Mouse (Mus musculus) kidney, adult 11 months (tissue): ENCODE data around the gene Tmem236.

Experiments
- DNase-seq: peaks from one replicate; pipeline ENCODE4 v3.0.0; 2022

Gene Tmem236

DNA sequence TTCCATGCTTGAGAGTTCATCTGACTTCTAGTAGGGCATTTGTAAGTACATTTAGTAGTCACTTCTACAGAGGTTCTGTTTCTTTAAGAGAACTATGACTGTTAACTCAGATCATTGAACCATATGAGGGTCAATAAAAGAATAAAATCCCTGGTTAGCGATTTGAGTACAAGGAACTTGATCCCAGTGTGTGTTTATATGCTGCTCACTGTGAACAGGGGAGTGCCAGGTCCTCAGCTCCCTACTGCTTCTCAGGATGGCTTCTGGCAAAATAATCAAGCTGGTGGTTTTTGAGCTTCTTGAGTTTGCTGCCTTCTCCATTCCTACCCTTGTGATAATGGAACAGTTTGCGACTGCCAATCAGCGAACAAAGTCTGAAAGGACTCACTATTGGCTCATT lies at the start of gene Tmem236:
TSS of gene Tmem236 (plus strand) at position 190 of the 400 bp plus-strand sequence.
- DNase-seq, result no peak

DNA sequence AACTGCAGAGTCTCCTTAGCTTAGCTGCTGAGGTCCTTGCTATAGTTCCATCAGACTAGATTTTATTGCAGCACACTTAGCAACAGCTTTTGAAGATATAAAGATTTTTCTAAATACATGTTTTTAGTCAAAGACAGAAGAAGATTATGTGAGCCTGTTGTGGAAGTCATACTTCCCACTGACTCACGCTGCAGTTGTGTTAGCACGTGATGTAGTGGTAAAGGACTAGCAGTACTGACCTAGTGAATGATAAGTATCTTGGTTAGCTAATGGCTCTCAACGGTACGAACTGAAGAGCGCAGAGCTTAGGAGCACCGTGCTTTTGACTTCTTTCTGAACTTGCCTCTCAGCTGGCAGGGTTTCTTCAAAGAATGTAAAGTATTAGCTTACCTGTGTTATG lies 47.9 kb upstream of the Tmem236 start:
- no peak for DNase-seq

DNA sequence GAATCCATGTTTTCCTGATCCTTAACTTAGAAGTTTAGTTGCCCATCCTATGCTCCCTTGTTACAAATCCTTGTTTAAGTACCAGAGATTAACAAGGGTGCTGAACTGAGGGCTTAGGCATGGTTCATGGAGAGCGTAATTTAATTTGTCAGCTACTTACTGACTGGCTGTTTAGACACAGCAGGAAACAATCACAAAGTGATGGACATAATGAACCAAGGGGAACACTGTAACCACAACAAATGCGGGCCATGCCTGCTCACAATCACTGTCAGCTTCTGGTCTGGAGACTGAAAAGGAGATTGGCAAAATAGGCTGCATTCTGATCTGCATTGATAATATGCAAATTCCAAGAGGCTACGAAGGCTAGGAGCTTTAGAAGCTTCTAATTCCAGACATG lies 46.7 kb upstream of the Tmem236 start:
- no peak for DNase-seq

DNA sequence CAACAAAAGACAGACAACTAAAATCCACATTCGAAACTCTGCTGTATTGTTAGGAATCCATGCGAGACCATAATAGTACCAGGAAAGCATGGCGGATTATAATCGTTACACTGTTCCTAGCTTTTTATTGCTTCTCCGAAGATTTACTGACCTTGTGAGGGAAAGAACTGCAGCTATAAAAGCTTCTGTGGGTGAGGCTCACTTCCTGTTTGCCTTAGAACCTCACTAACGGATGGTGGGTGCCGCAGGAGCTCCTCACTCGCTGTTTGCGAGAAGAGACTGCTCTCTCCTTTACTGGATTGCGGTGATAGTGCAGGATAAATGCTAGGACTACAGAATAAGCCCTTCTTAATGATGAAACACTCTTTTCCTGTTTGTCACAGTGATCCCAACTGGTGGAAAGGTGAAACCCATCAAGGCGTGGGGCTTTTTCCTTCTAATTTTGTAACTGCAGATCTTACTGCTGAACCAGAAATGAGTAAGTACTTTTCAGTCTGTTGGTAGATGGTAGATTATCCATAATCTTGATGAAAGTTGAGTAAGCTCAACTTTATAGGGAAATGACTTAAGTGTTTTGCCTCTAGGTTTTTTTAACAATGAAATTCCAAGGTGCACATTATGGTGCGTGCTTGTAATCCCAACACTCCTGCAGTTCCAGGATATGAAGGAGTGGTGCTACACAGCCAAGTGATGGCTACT lies 43.5 kb upstream of the Tmem236 start:
- no peak for DNase-seq

DNA sequence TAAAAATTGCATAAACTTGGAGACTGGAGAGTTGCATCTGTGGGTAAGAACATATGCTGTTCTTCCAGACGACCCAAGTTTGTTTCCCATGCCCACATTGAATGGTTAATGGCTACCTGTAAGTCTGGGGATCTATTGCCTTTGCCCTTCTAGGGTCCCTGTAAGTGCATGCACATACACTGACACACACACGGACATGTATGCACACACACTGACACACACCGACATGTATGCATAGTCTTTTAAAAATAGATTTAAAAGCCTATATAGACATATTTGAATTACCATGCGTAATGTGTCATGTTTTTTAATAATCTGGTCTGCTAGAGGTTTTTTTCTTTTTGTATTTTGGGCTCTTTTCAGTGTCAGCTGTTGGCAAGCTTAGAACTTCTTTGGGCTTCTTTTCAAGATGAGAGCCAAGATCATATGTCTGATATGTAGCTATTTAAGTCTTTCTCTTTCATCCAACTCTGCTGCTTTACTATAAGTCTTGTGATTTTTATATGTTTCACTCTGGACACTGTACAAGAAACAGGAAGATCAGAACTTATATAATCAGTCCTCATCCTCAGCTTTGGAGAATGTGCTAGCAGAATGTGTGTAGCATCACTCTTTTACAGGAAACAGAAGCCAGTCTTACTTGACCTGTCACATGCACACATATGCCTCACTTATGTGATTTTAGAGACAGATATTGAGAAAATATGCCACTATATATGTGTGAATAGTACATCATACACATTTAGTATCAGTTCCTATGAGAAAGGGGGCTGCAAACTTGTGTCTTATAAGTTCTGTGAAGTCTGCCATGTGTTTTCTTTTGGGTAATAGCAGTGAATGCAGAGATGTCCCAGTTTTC lies 41.6 kb upstream of the Tmem236 start:
- DNase-seq, result no peak

DNA sequence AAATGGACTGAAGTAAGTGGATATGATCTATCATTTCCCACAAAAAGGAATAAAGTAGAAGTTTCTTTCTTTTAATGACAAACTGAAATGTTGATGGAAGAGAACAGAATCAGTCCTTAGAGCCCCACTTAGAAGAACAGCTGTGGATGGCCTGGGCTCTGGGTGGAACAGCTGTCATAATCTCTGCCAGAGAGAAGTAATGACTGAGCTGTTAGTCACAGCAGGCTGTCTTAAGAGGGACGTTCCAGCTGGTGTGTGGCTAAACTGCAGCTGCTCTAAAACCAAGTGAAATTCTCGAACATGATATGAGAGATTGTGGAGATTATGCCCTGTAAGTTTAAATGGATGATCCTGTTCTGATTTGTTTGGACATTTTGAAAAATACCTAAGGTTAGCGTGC lies 37.4 kb upstream of the Tmem236 start:
- no peak for DNase-seq

DNA sequence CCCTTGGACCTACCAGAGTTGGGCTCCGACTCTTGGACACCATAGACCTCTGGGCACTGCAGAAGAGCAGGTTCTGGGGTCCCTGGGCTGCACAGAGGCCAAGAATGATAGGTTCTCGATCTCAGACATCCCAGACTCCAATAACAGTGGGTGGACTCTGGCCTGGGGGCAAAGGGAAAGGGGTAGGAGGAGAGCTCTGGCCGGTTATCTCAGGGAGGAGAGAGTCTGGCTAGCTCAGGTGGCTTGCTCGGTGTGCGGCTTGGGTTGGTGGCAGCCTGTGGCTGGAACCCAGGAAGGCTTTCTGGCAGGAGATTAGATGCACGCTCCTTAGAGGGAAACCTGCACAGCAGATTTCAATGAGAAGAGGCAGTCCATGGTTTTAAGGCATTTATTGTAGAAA lies 34.7 kb upstream of the Tmem236 start:
- peak; percentile 6 for DNase-seq

DNA sequence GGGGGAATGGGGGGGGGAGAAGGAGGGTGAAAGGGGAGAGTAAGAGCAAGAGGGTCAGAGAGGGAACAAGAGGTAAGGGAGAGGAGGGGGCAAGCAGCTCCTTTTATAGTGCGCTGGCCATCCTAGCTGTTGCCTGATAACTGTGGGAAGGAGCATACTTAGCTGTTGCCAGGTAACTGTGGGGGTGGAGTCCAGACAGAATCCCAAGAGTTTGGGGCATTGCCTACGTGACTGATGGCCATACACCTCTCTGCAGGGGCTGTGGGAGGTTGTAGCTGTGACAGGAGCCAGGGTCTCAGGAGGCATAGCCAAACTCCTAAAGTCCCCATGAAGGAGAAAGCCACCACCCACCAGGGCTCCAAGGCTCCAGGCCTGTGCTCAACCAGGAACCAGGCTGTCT lies 34.3 kb upstream of the Tmem236 start:
- DNase-seq, result no peak

DNA sequence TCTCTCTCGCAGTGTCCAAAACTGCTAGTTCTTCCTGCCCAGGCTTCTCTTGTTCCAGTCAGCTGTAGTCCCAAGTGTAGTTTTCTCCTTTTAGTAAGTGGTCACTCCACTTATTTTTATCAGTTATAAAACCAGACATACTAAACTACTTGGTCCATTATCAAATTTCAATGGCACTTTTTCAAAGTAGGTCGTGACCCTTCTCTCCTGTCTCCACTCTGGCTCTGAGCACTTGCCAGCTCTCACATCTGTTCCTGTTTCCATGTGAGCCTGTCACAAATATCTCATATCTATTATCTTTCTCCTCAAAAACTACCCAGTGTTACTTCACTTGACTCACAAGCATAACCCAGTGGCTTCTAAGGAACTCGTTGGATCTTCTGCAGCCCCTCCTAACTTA lies 29.0 kb upstream of the Tmem236 start:
- no peak for DNase-seq

DNA sequence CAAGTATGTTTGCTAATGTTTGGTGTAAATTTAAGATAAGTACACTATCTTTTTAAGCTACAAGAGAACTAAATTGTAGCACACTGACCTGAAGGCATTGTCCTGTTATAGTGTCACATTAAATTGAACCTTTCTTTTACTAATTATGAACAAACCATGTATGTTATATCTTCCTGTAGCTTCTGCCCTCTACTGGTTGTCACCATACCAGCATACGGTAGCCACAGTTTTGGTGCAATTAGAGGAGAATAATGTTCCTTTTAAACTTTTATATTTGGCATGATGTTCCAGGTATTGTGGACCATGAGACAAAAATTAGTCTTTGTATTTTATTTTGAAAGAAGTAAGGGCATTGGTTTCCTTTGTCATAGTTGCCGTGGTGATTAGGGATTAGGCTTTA lies 27.4 kb upstream of the Tmem236 start:
- no peak for DNase-seq

DNA sequence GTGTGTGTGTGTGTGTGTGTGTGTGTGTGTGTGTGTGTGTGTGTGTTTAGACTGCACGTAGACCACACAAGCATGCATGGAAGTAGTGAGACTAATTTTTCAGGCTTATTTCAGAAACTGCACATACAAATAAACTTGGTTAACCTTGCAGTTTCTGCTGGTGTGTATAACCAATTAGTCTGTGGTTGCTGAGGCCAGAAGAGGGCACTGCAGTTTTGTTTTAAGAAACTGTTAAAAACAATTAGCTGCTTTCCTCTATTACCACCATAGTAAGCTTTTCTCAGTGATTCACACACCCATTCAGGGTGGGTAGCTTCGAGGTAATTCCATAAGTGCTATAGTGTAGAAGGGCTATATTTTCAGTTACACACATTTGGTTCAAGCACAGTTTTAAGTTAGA lies 23.5 kb upstream of the Tmem236 start:
- DNase-seq, result no peak

DNA sequence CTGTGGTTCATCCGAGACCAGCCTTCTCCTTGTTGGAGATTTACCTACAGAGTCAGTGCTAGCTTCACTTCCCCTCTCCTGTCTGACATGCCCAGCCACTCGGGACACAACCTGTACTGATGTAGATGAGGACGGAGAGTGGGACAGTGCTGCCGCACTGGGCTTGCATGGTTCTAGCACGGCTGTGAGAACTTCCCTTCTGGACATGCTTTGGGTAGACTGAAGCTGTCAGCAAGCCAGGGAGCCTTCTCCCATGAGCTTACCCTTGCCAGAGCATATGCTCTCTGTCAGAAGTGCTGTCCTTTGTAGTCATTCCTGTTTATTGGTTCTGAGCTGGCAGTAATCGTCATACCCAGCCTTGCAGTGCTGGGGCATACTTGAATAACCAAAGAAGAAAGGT lies 22.5 kb upstream of the Tmem236 start:
- no peak for DNase-seq

DNA sequence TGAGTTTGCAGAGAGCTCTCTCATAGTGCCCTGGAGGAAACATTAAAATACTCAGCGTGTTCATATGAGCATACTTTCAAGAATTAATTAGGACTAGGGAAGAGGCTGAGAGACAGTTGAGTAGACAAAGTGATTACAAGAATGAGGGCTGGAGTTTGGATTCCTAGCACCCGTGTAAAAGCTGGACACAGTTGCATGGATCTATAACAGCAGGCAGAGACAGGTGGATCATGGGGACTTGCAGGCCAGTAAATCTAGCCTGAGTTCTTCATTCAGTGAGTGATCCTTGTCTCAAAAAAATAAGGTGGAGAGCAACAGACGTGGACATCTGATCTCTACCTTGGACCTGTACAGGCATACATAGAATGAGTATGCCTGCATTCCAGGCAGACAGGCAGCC lies 15.3 kb upstream of the Tmem236 start:
- no peak for DNase-seq

DNA sequence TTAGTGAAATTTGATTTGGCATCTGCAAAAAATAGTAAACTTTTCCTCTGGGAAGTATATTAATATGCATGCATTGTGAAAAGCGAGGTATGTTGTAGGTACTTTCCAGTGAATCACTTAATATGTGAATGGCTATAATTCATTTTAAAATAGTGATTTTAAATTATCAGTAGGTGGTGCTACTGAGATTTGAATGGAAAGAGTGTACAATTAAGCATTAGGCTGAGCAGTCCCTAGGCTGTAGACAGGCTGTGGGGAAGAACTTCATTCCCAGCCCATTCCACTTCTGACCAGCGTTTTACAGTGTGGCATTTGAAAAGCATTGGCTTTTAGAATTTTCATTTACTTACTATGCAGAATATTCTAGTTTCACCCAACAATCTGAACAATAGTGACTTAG lies 14.6 kb upstream of the Tmem236 start:
- no peak for DNase-seq

DNA sequence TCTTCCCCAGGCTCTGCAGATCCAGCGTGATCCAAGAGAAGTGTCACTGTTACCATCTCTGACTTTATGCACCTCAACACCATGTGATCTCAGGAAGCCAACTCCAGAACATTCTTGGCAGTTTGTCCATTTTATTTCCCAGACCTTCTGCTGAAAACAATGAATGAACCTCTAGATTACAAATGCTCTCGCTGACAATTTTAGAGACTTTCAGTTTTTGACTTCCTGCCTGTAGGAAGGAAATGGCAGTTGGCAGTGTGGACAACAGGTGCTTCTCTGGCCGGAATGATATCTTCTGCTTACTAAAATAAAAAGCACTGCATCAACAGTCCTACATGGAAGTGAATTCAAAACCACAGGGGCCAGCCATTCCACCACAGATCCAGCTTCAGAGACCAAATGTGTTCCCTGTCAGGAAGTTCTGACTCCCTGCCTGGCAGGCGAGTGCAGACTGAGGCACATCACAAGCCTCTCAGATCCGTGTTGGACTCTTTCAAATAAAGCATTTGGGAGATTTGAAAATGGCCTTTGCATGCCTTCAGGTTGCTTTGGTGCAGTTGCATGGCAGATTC lies 9.8 kb upstream of the Tmem236 start:
- DNase-seq, result no peak

DNA sequence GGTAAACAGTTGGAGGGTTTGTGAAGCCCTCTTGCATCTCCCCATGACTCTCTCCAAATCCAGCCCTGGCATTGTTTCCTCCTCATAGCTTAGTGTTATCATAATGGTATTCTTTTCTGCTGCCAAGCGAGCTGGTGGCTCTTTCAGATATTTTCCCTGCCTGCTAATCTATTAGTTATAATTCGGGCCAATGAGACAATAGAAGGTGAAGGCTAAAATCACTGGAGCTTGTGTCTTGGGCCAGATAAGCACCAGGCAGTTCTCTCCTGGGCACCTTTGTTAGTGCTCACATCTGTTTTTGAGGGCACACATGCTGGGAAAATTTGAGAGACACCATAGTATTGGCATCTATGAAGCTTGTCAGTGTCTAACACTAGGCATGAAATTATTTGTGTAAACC lies 9.3 kb upstream of the Tmem236 start:
- DNase-seq, result no peak

DNA sequence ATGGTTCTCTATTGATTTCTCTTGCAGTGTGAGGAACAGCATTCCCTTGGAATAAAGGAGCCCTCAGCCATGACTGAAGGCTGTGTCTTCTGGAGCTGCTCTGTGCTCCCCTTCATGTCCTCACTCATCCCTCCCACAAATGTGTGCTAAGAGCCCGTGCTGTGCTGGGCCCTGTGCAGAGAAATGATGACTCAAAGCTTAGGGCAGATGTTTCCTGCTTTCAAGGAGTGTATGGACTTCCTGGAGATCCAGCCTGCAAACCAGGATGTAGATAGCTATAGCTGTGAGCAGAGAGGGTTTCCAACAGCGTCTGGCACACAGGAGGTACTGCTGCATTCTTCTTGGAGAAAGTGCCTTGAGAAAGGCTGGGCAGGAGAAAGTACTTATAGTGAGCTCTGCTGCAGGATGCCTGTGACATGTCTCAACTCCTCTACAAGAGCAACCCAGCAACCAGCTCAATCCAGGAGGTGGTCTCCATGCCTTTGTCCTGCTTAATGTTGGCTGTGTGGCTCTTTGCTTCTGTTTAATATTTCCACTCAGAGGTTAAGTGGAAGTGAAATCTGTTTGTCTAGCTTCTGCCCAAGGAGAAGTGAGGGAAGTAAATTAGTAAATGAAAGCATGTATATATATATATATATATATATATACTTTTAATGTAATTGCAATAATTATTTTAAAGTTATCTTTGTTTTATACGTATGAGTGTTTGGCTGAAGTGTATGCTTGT lies 8.5 kb upstream of the Tmem236 start:
- DNase-seq, result no peak

DNA sequence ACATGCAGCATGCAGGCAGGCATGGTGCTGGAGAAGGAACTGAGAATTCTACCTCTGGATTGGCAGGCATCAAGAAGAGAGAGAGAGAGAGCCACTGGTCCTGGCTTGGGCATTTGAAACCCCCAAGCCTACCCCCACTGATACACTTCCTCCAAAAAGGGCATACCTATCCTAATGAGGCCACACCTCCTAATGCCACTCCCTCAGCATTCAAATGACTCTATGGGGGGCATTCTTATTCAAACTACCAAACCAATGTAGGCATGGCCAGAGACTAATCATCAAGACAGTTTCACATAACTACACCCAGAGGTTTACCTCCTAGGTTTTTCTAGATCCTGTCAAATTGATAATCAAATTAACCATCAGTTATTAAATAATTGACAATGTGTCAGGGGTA lies 6.6 kb upstream of the Tmem236 start:
- no peak for DNase-seq

DNA sequence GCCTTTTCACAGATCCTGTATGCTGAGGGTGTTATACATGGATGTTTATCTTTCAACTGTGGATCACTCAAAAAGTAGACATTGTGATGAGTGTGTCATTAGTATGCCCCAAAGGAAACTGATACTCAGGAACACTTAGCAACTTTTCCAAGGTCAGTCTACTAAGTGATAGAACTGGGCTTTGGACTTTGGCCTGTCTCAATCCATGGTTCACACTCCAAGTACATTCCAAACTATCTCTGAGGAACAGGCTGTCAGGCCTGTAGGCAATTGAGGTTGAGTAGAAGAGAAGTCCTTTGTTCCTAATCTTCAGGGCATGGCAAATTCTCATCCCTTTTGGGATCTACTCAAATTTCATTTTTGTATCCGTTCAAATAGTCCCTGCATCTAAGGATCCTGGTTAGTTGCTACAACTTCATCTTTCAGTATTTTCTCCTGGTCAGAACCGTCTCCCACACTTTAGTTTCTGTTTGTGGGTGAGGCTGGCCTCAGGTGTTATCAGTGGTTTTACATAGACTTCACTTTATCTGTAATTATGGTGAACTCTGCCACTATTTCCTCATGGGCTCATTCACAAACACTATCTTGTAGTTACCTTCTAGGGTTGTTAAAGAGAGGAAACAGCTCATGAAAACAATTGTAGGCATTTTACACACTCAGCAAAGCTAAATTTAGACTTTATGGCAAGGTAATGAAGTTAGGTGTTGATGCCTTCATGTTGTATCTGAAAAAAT lies 2.3 kb downstream of the Tmem236 start:
- DNase-seq, result no peak

DNA sequence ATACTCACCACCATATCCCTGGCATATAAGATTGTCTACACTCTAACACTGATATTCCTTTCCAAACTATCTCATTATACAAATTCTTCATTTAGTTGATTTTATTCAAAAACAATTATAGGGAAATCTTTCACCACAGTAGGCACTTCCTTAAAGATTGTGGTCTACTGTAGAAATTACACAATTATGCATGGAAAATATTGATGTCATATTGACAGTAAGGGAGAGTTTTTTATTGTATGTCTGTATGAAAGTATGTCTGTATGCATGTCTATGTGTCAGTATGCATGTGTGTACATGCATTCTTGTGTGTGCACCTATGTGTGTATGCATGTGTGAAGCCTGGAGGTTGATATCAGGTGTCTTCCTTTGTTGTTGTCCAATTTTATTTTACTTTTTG lies 10.1 kb downstream of the Tmem236 start:
- DNase-seq, result no peak

DNA sequence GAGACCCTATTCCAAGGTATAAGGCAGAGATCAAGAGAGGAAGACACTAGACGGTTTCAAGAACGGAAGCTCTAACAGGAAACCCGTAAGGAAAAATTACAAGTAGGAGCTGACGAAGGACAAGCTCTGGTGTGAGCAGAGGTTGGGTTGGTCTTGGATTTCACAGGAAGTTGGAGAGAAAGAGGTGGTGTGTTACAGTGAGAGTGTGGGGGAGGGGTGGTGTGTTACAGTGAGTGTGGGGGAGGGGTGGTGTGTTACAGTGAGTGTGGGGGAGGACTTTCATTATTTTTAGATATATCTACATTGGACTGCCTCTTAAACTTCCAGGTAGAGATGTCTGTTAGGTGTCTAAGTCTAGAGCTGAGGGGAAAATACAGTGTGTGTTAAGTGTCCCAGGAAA lies 16.4 kb downstream of the Tmem236 start:
- DNase-seq, result no peak

DNA sequence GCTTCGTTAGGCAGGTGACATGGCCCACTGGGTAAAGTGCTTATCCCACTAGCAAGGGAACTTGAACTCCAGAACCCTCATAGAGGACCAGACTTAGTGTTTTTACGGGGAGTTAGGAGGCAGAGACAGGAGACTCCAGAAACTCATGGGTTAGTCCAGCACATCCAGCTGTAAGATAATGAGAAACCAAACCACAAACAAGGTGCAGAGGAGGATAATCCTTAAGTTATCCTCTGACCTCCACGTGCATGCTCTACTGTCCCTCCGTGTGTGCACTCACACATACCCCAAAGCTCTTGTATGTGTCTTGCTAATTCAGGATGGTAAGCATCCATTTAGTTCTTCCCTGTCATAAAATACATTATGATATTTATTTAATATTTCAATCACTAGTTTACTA lies 17.3 kb downstream of the Tmem236 start:
- no peak for DNase-seq

DNA sequence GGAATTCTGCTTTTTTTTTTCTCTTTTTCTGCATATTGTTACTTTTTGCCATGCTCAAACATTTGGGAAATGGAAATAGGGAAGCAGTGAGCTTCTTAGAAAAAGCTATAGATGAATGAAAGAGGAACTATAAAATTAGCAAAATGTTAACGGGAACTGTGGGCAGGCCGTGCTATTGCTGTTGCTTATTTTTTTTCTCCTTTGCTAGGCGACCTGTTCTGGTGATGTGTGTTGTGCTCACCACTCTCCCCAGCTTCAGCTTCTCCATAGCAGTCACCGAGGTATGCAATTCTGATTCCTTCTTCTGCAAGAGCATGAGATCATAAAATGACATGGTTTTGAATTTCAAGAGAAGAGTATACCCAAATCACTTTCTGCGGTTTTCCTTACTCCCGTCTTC lies 17.7 kb downstream of the Tmem236 start:
- no peak for DNase-seq
